Mouse (Mus musculus): ENCODE results near the gene Ccdc88c.
"Not testable (repeated sequence)": the region's sequence is repeated elsewhere in the genome, so short reads cannot be mapped to it uniquely, and the experiment has no call there.

Gene Ccdc88c

GRCm38 (mm10) chr12:101015926-101016325 is 12.9 kb downstream of the Ccdc88c start:
- peak; percentile 84 for DNase-seq

GRCm38 (mm10) chr12:101015165-101015560 is 13.7 kb downstream of the Ccdc88c start:
- no peak for DNase-seq

GRCm38 (mm10) chr12:101014549-101015164 is 14.2 kb downstream of the Ccdc88c start:
- no peak for DNase-seq

GRCm38 (mm10) chr12:101013668-101014067 is 15.2 kb downstream of the Ccdc88c start:
- DNase-seq, result not testable (repeated sequence)

GRCm38 (mm10) chr12:101013078-101013665 is 15.7 kb downstream of the Ccdc88c start:
- no peak for DNase-seq

- DNase-seq, result no peak
Measured at GRCm38 (mm10) chr12:101012197-101013077, 16.4 kb downstream of the Ccdc88c start.

- no peak for DNase-seq
Measured at GRCm38 (mm10) chr12:101011017-101011416, 17.8 kb downstream of the Ccdc88c start.

GRCm38 (mm10) chr12:101010148-101010920 is 18.5 kb downstream of the Ccdc88c start:
- DNase-seq, result no peak

- DNase-seq, result no peak
Measured at GRCm38 (mm10) chr12:101009225-101009624, 19.6 kb downstream of the Ccdc88c start.

- no peak for DNase-seq
Measured at GRCm38 (mm10) chr12:101008648-101009047, 20.2 kb downstream of the Ccdc88c start.

- DNase-seq, result no peak
Measured at GRCm38 (mm10) chr12:101007968-101008481, 20.8 kb downstream of the Ccdc88c start.

GRCm38 (mm10) chr12:101007427-101007826 is 21.4 kb downstream of the Ccdc88c start:
- DNase-seq, result no peak

GRCm38 (mm10) chr12:101005665-101006420 is 23.0 kb downstream of the Ccdc88c start:
- no peak for DNase-seq

GRCm38 (mm10) chr12:101004982-101005381 is 23.9 kb downstream of the Ccdc88c start:
- DNase-seq, result no peak

- no peak for DNase-seq
Measured at GRCm38 (mm10) chr12:101002801-101003513, 25.9 kb downstream of the Ccdc88c start.

GRCm38 (mm10) chr12:100999061-100999954 is 29.5 kb downstream of the Ccdc88c start:
- no peak for DNase-seq

GRCm38 (mm10) chr12:100998564-100998962 is 30.3 kb downstream of the Ccdc88c start:
- no peak for DNase-seq

- no peak for DNase-seq
Measured at GRCm38 (mm10) chr12:100997830-100998563, 30.9 kb downstream of the Ccdc88c start.

GRCm38 (mm10) chr12:100996378-100996898 is 32.4 kb downstream of the Ccdc88c start:
- no peak for DNase-seq

All from thymus, postnatal 25 days (tissue).